Mouse (Mus musculus) macrophage (primary cell): ENCODE measurements around the gene Gm10490. TPM values are rescaled to one million over a fixed set of nuclear protein-coding genes. Genes with fewer than 3 reads are reported as not detected.
"Not testable (repeated sequence)": the region's sequence is repeated elsewhere in the genome, so short reads cannot be mapped to it uniquely, and the experiment has no call there.

Experiments used
- H3K27ac ChIP-seq: fragments of 350-480 bp; formaldehyde crosslinking; 2 replicates; pipeline ENCODE4 v1.9.0; 2021
- H3K36me3 ChIP-seq: fragments of 350-480 bp; formaldehyde crosslinking; 2 replicates; pipeline ENCODE4 v1.9.0; 2021; ENCODE audit errors: inconsistent target
- H3K4me3 ChIP-seq: fragments of 350-480 bp; formaldehyde crosslinking; 2 replicates; pipeline ENCODE4 v1.9.0; 2021; ENCODE audit errors: inconsistent target
- H3K79me2 ChIP-seq: fragments of 350-480 bp; formaldehyde crosslinking; 2 replicates; pipeline ENCODE4 v1.9.0; 2021; ENCODE audit errors: inconsistent target
- WGBS: methylation state at CpG from one replicate; pipeline ENCODE4 v1.1.7; 2026; ENCODE audit warnings: inconsistent platforms; ENCODE audit not compliant: missing documents; 5-methylcytosine and 5-hydroxymethylcytosine counted together
- polyA plus RNA-seq: library from polyadenylated mRNA; stranded (reverse); fragments of 250-400 nt; gene quantifications from 3 replicates; pipeline ENCODE4 v1.2.4, GENCODE M21; 2018; ENCODE audit warnings: inconsistent platforms

Gm10490 gene
- polyA plus RNA-seq, 1 experiment from 2014 or later, result not detected

DNA sequence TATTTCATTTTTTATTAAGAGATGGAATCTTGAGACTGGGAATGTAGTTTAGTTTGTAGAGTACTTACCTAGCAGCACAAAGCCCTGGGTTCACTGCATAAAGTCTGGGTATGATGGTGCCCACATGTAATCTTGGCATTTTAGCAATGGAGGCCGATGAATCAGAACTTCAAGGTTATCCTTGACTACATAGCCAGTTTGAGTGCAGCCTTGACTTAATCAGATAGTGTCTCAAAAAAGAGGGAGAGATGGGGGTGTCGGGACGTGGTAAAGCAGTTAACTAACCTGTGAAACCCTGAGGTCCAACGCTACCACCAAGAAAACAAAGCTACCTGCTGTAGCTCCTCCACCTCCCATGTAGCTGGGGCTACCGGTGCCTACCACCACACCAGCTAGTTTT lies 4.9 kb upstream of the Gm10490 start:
- WGBS, result 84% methylated on average over 5 of the region's 5 CpGs
- H3K36me3 ChIP-seq, result no peaks in the 10 kb centered on the region
- no peak overlapping the region for H3K4me3 ChIP-seq
- no peak overlapping the region for H3K27ac ChIP-seq
- no peaks in the 10 kb centered on the region; the same call in 1 of the 2 replicates for H3K79me2 ChIP-seq

GRCm38 (mm10) chrX:7907735-7908134 lies 1.6 kb upstream of the Gm10490 start, which contains the start of gene Gm10491:
Gm10491 (minus strand) TSS chrX:7907835.
- no peak within 1 kb of the TSS for H3K4me3 ChIP-seq

DNA sequence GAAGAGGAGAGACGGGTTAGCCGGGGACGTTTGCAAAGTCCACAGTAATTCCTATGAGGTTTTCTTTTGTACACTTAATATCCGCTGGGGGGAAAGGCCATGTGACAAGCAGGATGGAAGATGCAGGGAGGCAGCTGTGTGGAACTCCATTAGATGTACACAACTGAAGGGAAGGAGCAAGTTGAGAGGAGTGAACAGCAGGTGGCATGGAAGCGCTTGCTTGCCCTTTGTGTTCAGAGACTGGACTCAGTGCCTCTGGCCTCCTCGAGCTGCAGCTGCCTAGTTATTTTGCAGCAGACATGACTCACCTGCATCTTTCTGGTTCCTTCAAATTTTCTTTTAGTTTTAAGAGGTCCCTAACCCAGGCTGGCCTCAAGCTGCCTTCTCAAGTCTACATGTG lies 1.1 kb downstream of the Gm10490 start:
- 74% methylated on average over 6 of the region's 6 CpGs for WGBS
- H3K36me3 ChIP-seq, result no peaks in the 10 kb centered on the region
- H3K79me2 ChIP-seq, result no peaks in the 10 kb centered on the region
- no peak overlapping the region for H3K4me3 ChIP-seq
- no peak overlapping the region for H3K27ac ChIP-seq

More at GRCm38 (mm10) chrX:7907735-7908134, 1.6 kb upstream of the Gm10490 start, which contains the start of gene Gm10491:
- 87% methylated on average over 4 of the region's 5 CpGs for WGBS
- Histone ChIP-seq H3K27ac (no peak within 1 kb of the TSS), H3K36me3 (no peaks in the 10 kb centered on the region), H3K79me2 (no peaks in the 10 kb centered on the region)

DNA sequence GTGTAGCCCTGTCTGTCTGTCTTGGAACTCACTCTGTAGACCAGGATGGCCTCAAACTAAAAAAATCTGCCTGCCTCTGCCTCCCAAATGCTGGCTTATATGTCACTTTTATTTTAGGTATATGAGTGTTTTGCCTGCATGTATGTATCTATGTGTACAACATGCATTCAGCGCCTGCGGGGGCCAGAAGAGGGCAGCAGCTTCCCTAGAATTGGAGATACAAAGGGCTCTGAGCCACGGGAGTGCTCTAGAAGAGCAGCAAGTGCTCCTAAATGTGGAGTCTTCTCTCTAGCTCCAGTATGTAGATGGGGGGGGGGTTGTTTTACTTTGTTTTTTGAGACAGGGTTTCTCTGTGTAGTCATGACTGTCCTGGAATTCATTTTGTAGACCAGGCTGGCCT lies 6.3 kb downstream of the Gm10490 start:
- H3K27ac ChIP-seq, H3K36me3 ChIP-seq, H3K79me2 ChIP-seq, H3K4me3 ChIP-seq: not testable (repeated sequence)
- WGBS, result 0% methylated on average over 2 of the region's 3 CpGs

GRCm38 (mm10) chrX:7917960-7918359 lies 8.6 kb downstream of the Gm10490 start:
- WGBS, result 62% methylated on average over 6 of the region's 6 CpGs

DNA sequence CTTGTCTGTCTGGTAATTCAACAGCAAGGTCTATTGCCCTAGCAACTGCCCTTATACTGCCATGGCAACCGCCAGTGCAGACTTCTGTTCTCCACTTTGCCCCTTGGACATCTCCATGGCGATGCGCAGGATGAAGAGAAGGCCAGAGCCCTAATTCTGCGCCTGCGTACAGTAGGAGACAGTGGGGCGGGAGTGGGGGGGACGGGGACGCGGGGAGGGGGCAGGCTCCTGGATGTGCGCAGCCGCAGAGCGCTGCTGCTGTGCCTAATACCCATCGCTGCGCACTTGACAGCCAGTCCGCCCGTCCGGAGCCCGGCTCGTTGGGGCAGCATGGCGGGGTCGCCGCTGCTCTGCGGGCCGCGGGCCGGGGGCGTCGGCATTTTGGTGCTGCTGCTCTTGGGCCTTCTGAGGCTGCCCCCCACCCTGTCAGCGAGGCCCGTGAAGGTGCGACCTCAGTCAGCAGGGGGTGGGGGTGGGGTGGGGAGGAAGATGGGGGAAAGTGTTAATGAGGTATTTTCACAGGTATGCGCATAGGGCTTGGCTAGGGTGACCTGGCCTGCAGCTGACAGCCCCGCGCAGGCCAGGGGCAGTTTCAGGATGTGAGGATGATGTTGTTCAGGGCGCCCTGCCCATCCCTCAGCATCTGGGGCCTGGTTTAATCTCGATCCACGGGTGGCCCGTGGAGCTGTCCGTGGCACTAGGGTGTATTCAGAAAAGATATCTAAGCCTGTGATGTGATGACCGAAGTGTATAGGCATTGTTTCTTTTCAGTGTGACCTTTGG lies 10.4 kb downstream of the Gm10490 start, which contains the start of gene Pcsk1n:
Gene Pcsk1n, plus strand, starts transcription at position 222 of the 783 bp plus-strand sequence.
- H3K27ac ChIP-seq, result no peak within 1 kb of the TSS
- no peak within 1 kb of the TSS for H3K4me3 ChIP-seq
- H3K36me3 ChIP-seq, result no peaks in the 10 kb centered on the region
- H3K79me2 ChIP-seq, result no peaks in the 10 kb centered on the region
- WGBS, result 27% methylated on average over 26 of the region's 40 CpGs

More at GRCm38 (mm10) chrX:7917960-7918359, 8.6 kb downstream of the Gm10490 start:
- H3K4me3 ChIP-seq, H3K36me3 ChIP-seq, H3K27ac ChIP-seq, H3K79me2 ChIP-seq: not testable (repeated sequence)

DNA sequence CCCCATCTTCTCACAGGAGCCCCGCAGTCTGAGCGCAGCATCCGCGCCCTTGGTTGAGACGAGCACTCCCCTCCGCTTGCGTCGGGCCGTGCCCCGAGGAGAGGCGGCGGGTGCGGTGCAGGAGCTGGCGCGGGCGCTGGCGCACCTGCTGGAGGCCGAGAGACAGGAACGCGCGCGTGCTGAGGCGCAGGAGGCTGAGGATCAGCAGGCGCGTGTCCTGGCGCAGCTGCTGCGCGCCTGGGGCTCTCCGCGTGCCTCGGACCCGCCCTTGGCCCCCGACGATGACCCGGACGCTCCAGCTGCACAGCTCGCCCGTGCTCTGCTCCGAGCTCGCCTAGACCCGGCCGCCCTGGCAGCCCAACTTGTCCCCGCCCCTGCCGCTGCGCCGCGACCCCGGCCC lies 12.7 kb downstream of the Gm10490 start:
- no peaks in the 10 kb centered on the region for H3K36me3 ChIP-seq
- H3K79me2 ChIP-seq, result no peaks in the 10 kb centered on the region
- no peak overlapping the region for H3K27ac ChIP-seq
- WGBS, result 26% methylated on average over 30 of the region's 48 CpGs
- H3K4me3 ChIP-seq, result no peak overlapping the region

- no peak overlapping the region for H3K27ac ChIP-seq
- 76% methylated on average over 6 of the region's 6 CpGs for WGBS
- no peaks in the 10 kb centered on the region for H3K36me3 ChIP-seq
- no peaks in the 10 kb centered on the region for H3K79me2 ChIP-seq
- no peak overlapping the region for H3K4me3 ChIP-seq
These were observed 16.9 kb downstream of the Gm10490 start for GRCm38 (mm10) chrX:7926266-7926665.

- 26% methylated on average over 10 of the region's 10 CpGs for WGBS
- Histone ChIP-seq H3K36me3 (no peaks in the 10 kb centered on the region), H3K27ac (no peak overlapping the region), H3K4me3 (no peak overlapping the region), H3K79me2 (no peaks in the 10 kb centered on the region)
These were observed 17.8 kb downstream of the Gm10490 start for GRCm38 (mm10) chrX:7927116-7927515.

DNA sequence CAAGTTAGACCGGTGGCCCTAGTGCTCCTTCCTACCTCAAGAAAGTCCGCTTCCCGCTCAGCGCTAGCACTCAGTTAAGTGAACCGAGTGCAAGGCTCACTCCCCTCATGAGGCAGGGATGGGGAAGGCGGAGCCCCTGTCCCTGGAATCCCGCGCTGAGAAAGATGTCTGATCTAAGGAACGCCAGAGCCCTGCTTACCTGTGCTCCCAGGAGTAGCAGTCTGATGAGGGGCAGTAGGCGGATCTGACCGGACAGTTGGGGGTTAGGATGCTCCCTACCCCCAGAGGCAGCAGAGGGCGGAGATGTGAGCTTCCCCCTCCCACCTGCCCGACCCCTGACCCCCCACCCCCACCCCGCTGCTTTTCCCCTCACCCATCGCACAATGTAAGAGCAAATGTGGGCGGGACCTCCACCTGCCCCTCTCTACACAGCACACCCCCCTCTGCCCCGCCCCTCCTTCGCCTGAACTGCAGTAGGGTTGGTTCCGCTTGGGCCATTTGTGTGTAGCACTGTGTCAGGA lies 19.0 kb downstream of the Gm10490 start, which contains the start of gene Eras:
Gene Eras, minus strand, starts transcription at position 338 of the 521 bp plus-strand sequence.
- WGBS, result 41% methylated on average over 12 of the region's 19 CpGs
- no peak within 1 kb of the TSS for H3K27ac ChIP-seq
- no peak within 1 kb of the TSS for H3K4me3 ChIP-seq
- H3K79me2 ChIP-seq, result no peaks in the 10 kb centered on the region
- no peaks in the 10 kb centered on the region for H3K36me3 ChIP-seq

- no peaks in the 10 kb centered on the region for H3K36me3 ChIP-seq
- no peak overlapping the region for H3K4me3 ChIP-seq
These were observed 27.5 kb downstream of the Gm10490 start for GRCm38 (mm10) chrX:7936874-7937273.

GRCm38 (mm10) chrX:7937667-7938066 lies 28.3 kb downstream of the Gm10490 start:
- H3K79me2 ChIP-seq, result no peaks in the 10 kb centered on the region
- WGBS, result 88% methylated on average over 6 of the region's 6 CpGs
- H3K36me3 ChIP-seq, result no peaks in the 10 kb centered on the region
- H3K27ac ChIP-seq, result no peak overlapping the region
- H3K4me3 ChIP-seq, result no peak overlapping the region

More at GRCm38 (mm10) chrX:7936874-7937273, 27.5 kb downstream of the Gm10490 start:
- no peak overlapping the region for H3K27ac ChIP-seq
- WGBS, result 54% methylated on average over 8 of the region's 11 CpGs
- no peaks in the 10 kb centered on the region for H3K79me2 ChIP-seq

- no peaks in the 10 kb centered on the region for H3K79me2 ChIP-seq
- no peak overlapping the region for H3K27ac ChIP-seq
- H3K4me3 ChIP-seq, result no peak overlapping the region
- 94% methylated on average over 8 of the region's 8 CpGs for WGBS
- H3K36me3 ChIP-seq, result no peaks in the 10 kb centered on the region
These were observed 36.3 kb downstream of the Gm10490 start for GRCm38 (mm10) chrX:7945618-7946017.

DNA sequence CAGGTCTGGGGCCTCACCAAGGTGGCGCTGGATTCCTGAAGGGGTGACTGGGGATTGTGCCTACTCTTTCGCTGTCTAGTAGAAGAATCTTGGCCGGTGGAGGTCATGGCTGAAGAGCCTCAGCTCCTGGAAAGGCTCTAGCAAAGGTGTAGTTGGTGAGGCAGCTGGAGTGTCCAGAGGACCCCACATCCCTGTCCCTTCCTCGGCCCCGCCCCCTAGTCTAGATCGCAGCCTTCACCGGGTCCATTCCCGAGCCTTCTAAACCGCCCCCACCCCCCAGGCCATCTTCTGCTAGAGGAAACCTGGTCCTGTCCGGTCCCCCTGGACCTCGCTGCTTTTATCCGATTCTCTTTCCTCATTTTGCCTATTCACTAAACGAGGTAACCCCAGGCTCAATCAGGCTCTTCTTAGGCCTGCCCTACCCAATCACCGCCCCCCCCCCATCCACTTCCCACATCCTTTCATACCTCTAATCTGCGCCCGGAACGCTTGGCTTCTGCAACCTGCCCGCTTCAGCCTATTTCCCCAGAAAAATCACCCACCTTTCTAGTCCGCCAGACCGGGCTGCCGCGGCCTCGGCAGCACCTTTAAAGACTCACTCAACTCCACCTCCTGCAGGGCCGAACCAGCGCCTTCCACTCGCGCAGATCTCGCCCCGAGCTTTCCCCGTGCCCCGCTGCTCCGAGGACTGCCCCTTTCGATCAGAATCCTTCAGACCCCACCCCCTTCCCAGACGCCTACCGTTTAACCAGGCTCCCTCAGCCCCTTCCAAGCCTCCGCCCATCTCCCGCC lies 38.0 kb downstream of the Gm10490 start, which contains the start of gene Hdac6:
Gene Hdac6, minus strand, starts transcription at position 782 of the 792 bp plus-strand sequence.
- Histone ChIP-seq H3K27ac (peak within 1 kb of the TSS; percentile 47; the same call in 1 of the 2 replicates), H3K4me3 (peak within 1 kb of the TSS; percentile 53), H3K36me3 (no peaks in the 10 kb centered on the region), H3K79me2 (no peaks in the 10 kb centered on the region)
- 14% methylated on average over 34 of the region's 37 CpGs for WGBS
